Mouse (Mus musculus) neural tube, embryonic 12.5 days (tissue): ENCODE measurements around the gene Dglucy. TPM values are rescaled to one million over a fixed set of nuclear protein-coding genes. Genes with fewer than 3 reads are reported as not detected.
A peak's percentile ranks its signal among the peaks of the same experiment; 100 is the strongest.

Experiments used
- ATAC-seq: fragments of 200-750 bp; cut with Nextera tagmentation; 2 replicates; pipeline ENCODE4 v1.8.0; 2017; ENCODE audit warnings: low read depth, mild to moderate bottlenecking, moderate TSS enrichment, moderate library complexity; ENCODE audit not compliant: low FRiP score
- H3K27ac ChIP-seq: fragments of 300-500 bp; sonication (generic); 2 replicates; pipeline ENCODE4 v1.5.1; 2016
- H3K27me3 ChIP-seq: fragments of 300-500 bp; sonication (generic); replicated peaks from 2 replicates; pipeline ENCODE4 v1.6.1; 2016; ENCODE audit warnings: mild to moderate bottlenecking
- H3K36me3 ChIP-seq: fragments of 300-500 bp; sonication (generic); 2 replicates; pipeline ENCODE4 v1.6.1; 2016; ENCODE audit warnings: mild to moderate bottlenecking
- H3K4me1 ChIP-seq: fragments of 300-500 bp; sonication (generic); 2 replicates; pipeline ENCODE4 v1.6.1; 2016
- H3K4me2 ChIP-seq: fragments of 300-500 bp; sonication (generic); replicated peaks from 2 replicates; pipeline ENCODE4 v1.6.1; 2016; ENCODE audit warnings: mild to moderate bottlenecking
- H3K4me3 ChIP-seq: fragments of 300-500 bp; sonication (generic); 2 replicates; pipeline ENCODE4 v1.5.1; 2016
- H3K9ac ChIP-seq: fragments of 300-500 bp; sonication (generic); 2 replicates; pipeline ENCODE4 v1.6.1; 2016; ENCODE audit warnings: mild to moderate bottlenecking
- H3K9me3 ChIP-seq: fragments of 300-500 bp; sonication (generic); 2 replicates; pipeline ENCODE4 v1.6.1; 2016; ENCODE audit warnings: mild to moderate bottlenecking
- WGBS: fragments of 180-500 bp; shearing (Covaris S2); methylation state at CpG from one replicate; pipeline ENCODE4 v1.1.7; 2016; 5-methylcytosine and 5-hydroxymethylcytosine counted together
- polyA plus RNA-seq: library from polyadenylated mRNA; unstranded; fragments of >200 nt; fragmentation: Nextera tagmentation; extraction: Ambion mirVana; gene quantifications from 2 replicates; pipeline ENCODE4 v1.2.1, GENCODE M21; 2016

The Dglucy gene
- polyA plus RNA-seq, 1 experiment from 2014 or later = 1.0 TPM

DNA sequence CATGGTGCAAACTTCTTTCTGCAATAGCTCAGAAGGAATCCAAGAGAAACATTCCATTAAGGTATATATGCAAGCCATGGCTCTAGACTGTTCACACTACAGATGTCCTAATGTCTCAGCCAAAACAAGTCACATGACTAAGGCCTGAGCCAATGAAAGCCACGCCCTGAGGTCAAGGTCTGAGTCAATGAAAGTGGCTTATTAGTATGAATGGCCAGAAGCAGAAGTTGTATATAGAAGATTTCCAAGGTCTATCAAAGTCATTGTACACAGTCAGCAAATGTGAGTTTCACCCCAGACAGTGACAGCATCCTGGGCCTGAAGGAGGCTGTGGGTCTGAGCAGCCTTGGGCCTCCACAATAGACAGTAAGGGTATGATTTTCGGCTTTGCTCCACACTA lies 52.2 kb downstream of the Dglucy start:
- 0 out of 2 replicates have a peak, but pooled peaks have one; percentile 21 for ATAC-seq
- WGBS = 73% methylated on average over 2 of the region's 2 CpGs

GRCm38 (mm10) chr12:100831629-100832325 lies 52.9 kb downstream of the Dglucy start:
- H3K9ac ChIP-seq = no peak overlapping the region
- H3K4me3 ChIP-seq = no peak overlapping the region
- no peak overlapping the region for H3K4me2 ChIP-seq
- H3K36me3 ChIP-seq = no peaks in the 10 kb centered on the region
- H3K27ac ChIP-seq = no peak overlapping the region
- WGBS = 21% methylated on average over 8 of the region's 8 CpGs
- H3K27me3 ChIP-seq = 0 out of 2 replicates have a peak, but pooled peaks cover 3% of the 10 kb centered on the region
- H3K9me3 ChIP-seq = 0 out of 2 replicates have a peak, but pooled peaks cover 6% of the 10 kb centered on the region
- H3K4me1 ChIP-seq = peaks cover 6% of the 10 kb centered on the region; the same call in 1 of the 2 replicates
- peak; percentile 94 for ATAC-seq

More for the DNA sequence above, 52.2 kb downstream of the Dglucy start:
- 0 out of 2 replicates have a peak, but pooled peaks cover 3% of the 10 kb centered on the region for H3K27me3 ChIP-seq
- no peak overlapping the region for H3K9ac ChIP-seq
- 0 out of 2 replicates have a peak, but pooled peaks cover 6% of the 10 kb centered on the region for H3K9me3 ChIP-seq
- H3K36me3 ChIP-seq = no peaks in the 10 kb centered on the region
- H3K27ac ChIP-seq = no peak overlapping the region
- H3K4me2 ChIP-seq = no peak overlapping the region
- H3K4me3 ChIP-seq = no peak overlapping the region
- peaks cover 6% of the 10 kb centered on the region; the same call in 1 of the 2 replicates for H3K4me1 ChIP-seq

GRCm38 (mm10) chr12:100837208-100837607 lies 58.4 kb downstream of the Dglucy start:
- Histone ChIP-seq H3K9ac (no peak overlapping the region), H3K9me3 (0 out of 2 replicates have a peak, but pooled peaks cover 6% of the 10 kb centered on the region), H3K4me2 (no peak overlapping the region), H3K4me1 (no peaks in the 10 kb centered on the region; the same call in 1 of the 2 replicates), H3K27ac (no peak overlapping the region), H3K4me3 (no peak overlapping the region), H3K27me3 (0 out of 2 replicates have a peak, but pooled peaks cover 3% of the 10 kb centered on the region), H3K36me3 (no peaks in the 10 kb centered on the region)
- no peak for ATAC-seq
- WGBS = 92% methylated on average over 3 of the region's 3 CpGs

GRCm38 (mm10) chr12:100839079-100839600 lies 60.3 kb downstream of the Dglucy start:
- no peaks in the 10 kb centered on the region for H3K27me3 ChIP-seq
- H3K36me3 ChIP-seq = no peaks in the 10 kb centered on the region
- 47% methylated on average over 8 of the region's 8 CpGs for WGBS
- no peaks in the 10 kb centered on the region for H3K9me3 ChIP-seq
- no peak overlapping the region for H3K9ac ChIP-seq
- H3K4me3 ChIP-seq = no peak overlapping the region
- no peak for ATAC-seq
- H3K4me2 ChIP-seq = no peak overlapping the region
- H3K27ac ChIP-seq = no peak overlapping the region
- no peaks in the 10 kb centered on the region for H3K4me1 ChIP-seq

DNA sequence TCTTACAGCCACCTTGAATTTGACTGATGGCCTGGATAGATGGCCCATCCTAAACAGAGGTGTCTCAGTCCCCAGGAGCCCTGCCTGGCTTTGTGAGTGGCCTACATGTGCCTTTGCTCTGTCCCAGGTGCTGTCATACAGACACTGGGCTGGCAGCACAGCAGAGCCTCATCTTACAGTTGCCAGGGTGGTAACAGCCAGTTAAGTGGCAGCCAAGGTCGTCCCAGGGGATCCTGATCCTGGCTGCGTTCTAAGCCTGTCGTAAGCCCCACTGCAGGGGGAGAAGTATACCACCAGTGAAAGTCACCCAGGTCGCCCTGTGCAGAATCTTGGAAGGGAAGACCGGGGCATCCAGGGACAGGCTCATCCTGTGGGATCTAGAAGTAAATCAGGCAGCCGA lies 61.1 kb downstream of the Dglucy start:
- H3K27me3 ChIP-seq = no peaks in the 10 kb centered on the region
- no peak overlapping the region for H3K9ac ChIP-seq
- H3K9me3 ChIP-seq = no peaks in the 10 kb centered on the region
- no peaks in the 10 kb centered on the region for H3K4me1 ChIP-seq
- ATAC-seq = no peak
- H3K4me2 ChIP-seq = no peak overlapping the region
- no peak overlapping the region for H3K27ac ChIP-seq
- WGBS = 80% methylated on average over 6 of the region's 6 CpGs
- H3K36me3 ChIP-seq = no peaks in the 10 kb centered on the region
- H3K4me3 ChIP-seq = no peak overlapping the region

- H3K4me1 ChIP-seq = no peaks in the 10 kb centered on the region
- ATAC-seq = peak; percentile 39
- H3K4me3 ChIP-seq = no peak overlapping the region
- H3K27me3 ChIP-seq = no peaks in the 10 kb centered on the region
- 20% methylated on average over 3 of the region's 3 CpGs for WGBS
- H3K27ac ChIP-seq = no peak overlapping the region
- H3K9ac ChIP-seq = no peak overlapping the region
- H3K36me3 ChIP-seq = no peaks in the 10 kb centered on the region
- no peaks in the 10 kb centered on the region for H3K9me3 ChIP-seq
- H3K4me2 ChIP-seq = no peak overlapping the region
These were observed 62.4 kb downstream of the Dglucy start for GRCm38 (mm10) chr12:100841211-100841792.

DNA sequence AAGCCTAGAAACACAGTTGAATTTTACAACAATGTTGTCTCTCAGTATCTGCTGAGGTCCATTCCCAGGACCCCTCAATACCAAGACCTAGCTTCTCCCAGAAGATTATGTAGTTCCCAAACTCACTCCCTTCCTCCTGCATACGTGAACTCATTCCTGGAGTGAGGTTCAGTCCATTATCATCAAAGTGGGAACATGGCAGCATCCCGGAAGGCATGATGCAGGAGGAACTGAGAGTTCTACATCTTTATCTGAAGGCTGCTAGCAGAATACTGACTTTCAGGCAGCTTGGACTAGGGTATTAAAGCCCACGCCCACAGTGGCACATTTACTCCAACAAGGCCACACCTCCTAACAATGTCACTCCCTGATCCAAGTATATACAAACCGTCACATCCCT lies 64.3 kb downstream of the Dglucy start:
- no peaks in the 10 kb centered on the region for H3K9me3 ChIP-seq
- no peaks in the 10 kb centered on the region for H3K27me3 ChIP-seq
- H3K9ac ChIP-seq = no peak overlapping the region
- H3K36me3 ChIP-seq = no peaks in the 10 kb centered on the region
- no peak overlapping the region for H3K4me2 ChIP-seq
- ATAC-seq = no peak
- H3K4me1 ChIP-seq = peaks cover 8% of the 10 kb centered on the region; the same call in 1 of the 2 replicates
- H3K4me3 ChIP-seq = no peak overlapping the region
- 82% methylated on average over 4 of the region's 4 CpGs for WGBS
- H3K27ac ChIP-seq = no peak overlapping the region

DNA sequence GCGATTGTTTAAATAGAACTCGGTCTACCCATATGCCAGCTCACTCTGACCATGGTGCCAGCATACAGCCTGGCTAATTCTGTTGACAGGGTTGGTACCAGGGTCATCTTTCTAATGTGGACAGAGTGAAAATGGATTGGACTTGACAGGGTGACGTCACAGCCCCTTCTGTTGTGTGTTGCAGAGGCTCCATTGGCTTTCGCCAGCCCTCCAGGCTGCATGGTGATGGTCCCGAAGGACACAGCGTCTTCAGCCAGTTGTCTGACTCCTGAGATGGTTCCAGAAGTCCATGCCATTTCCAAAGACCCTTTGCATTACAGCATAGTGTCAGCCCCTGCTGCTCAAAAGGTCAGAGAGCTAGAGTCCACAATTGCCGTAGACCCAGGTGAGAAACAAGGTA lies 65.7 kb downstream of the Dglucy start:
- 85% methylated on average over 7 of the region's 7 CpGs for WGBS
- Histone ChIP-seq H3K9me3 (no peaks in the 10 kb centered on the region), H3K27ac (no peak overlapping the region), H3K4me2 (no peak overlapping the region), H3K27me3 (no peaks in the 10 kb centered on the region), H3K9ac (no peak overlapping the region), H3K36me3 (no peaks in the 10 kb centered on the region), H3K4me1 (peaks cover 8% of the 10 kb centered on the region; the same call in 1 of the 2 replicates), H3K4me3 (no peak overlapping the region)
- no peak for ATAC-seq

DNA sequence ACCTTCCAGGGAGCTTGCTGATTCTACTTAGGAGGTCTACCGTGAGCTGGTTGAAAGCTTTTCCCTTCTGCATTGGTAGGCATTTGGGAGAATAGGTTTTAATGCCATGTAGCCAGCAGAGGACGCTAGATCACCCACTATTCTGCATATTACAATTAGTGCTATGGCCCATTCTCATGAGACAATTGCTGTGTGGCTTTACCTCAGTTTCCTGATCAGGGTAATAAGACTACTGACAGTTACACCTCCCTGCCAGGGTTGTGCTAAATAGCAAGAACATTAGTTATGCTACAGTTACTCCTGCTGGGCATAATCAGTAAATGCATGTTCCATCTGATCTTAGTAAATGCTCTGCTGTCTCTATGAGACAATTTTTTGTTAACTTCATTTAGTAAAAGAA lies 67.0 kb downstream of the Dglucy start:
- Histone ChIP-seq H3K4me3 (no peak overlapping the region), H3K4me2 (no peak overlapping the region), H3K9ac (no peak overlapping the region), H3K9me3 (no peaks in the 10 kb centered on the region), H3K27ac (no peak overlapping the region), H3K4me1 (peaks cover 8% of the 10 kb centered on the region; the same call in 1 of the 2 replicates), H3K27me3 (no peaks in the 10 kb centered on the region), H3K36me3 (no peaks in the 10 kb centered on the region)
- no peak for ATAC-seq
- 29% methylated on average over 2 of the region's 2 CpGs for WGBS

GRCm38 (mm10) chr12:100846566-100846965 lies 67.7 kb downstream of the Dglucy start:
- Histone ChIP-seq H3K27ac (no peak overlapping the region), H3K4me1 (peaks cover 8% of the 10 kb centered on the region; the same call in 1 of the 2 replicates), H3K9me3 (no peaks in the 10 kb centered on the region), H3K27me3 (no peaks in the 10 kb centered on the region), H3K36me3 (no peaks in the 10 kb centered on the region), H3K9ac (no peak overlapping the region), H3K4me3 (no peak overlapping the region), H3K4me2 (no peak overlapping the region)
- WGBS = 42% methylated on average over 1 of the region's 1 CpGs
- no peak for ATAC-seq

GRCm38 (mm10) chr12:100847437-100848080 lies 68.7 kb downstream of the Dglucy start:
- H3K27me3 ChIP-seq = no peaks in the 10 kb centered on the region
- H3K36me3 ChIP-seq = no peaks in the 10 kb centered on the region
- peaks cover 8% of the 10 kb centered on the region; the same call in 1 of the 2 replicates for H3K4me1 ChIP-seq
- no peak overlapping the region for H3K4me3 ChIP-seq
- no peaks in the 10 kb centered on the region for H3K9me3 ChIP-seq
- H3K27ac ChIP-seq = no peak overlapping the region
- no peak overlapping the region for H3K4me2 ChIP-seq
- peak; percentile 58 for ATAC-seq
- H3K9ac ChIP-seq = no peak overlapping the region
- 38% methylated on average over 11 of the region's 11 CpGs for WGBS
